Mouse (Mus musculus) adrenal gland, adult 18-20 months (tissue): ENCODE data around the gene Col25a1. TPM values are rescaled to one million over a fixed set of nuclear protein-coding genes. Genes with fewer than 3 reads are reported as not detected.
A peak's percentile ranks its signal among the peaks of the same experiment; 100 is the strongest.

Source experiments
- DNase-seq, 2 experiments: peaks; one replicate each; pipeline ENCODE4 v3.0.0; 2021 to 2022; ENCODE audit warnings: low spot score in 2 of 2
- total RNA-seq, 2 experiments: library from RNA; stranded (reverse); gene quantifications; 1 replicate in 1 of 2; 2 replicates in 1 of 2; pipeline ENCODE4 v1.2.3; 2021

Gene Col25a1
- total RNA-seq, 2 experiments from 2014 or later = 1.5 to 5.6 TPM

- DNase-seq = no peak
These were observed 417.8 kb downstream of the Col25a1 start for GRCm38 (mm10) chr3:130549066-130549465.

GRCm38 (mm10) chr3:130556263-130556662, 425.0 kb downstream of the Col25a1 start:
- no peak for DNase-seq

- DNase-seq = no peak
These were observed 434.3 kb downstream of the Col25a1 start for GRCm38 (mm10) chr3:130565586-130565985.

GRCm38 (mm10) chr3:130568331-130569095, 437.2 kb downstream of the Col25a1 start:
- DNase-seq = no peak

- DNase-seq = no peak
These were observed 441.9 kb downstream of the Col25a1 start for GRCm38 (mm10) chr3:130573243-130573642.

GRCm38 (mm10) chr3:130574652-130575051, 443.4 kb downstream of the Col25a1 start:
- peak in 1 of 2 experiments; percentile 38 for DNase-seq

- no peak for DNase-seq
These were observed 445.4 kb downstream of the Col25a1 start for GRCm38 (mm10) chr3:130576683-130577082.

GRCm38 (mm10) chr3:130579501-130579900, 448.2 kb downstream of the Col25a1 start:
- DNase-seq = no peak

GRCm38 (mm10) chr3:130581577-130581976, 450.3 kb downstream of the Col25a1 start:
- DNase-seq = no peak

- no peak for DNase-seq
These were observed 451.8 kb downstream of the Col25a1 start for GRCm38 (mm10) chr3:130582903-130583664.

- no peak for DNase-seq
These were observed 452.7 kb downstream of the Col25a1 start for GRCm38 (mm10) chr3:130584007-130584406.

GRCm38 (mm10) chr3:130595050-130595449, 463.7 kb downstream of the Col25a1 start:
- no peak for DNase-seq

GRCm38 (mm10) chr3:130601491-130601890, 470.2 kb downstream of the Col25a1 start:
- no peak for DNase-seq

GRCm38 (mm10) chr3:130607924-130608323, 476.6 kb downstream of the Col25a1 start:
- peak in 1 of 2 experiments; percentile 22 for DNase-seq

GRCm38 (mm10) chr3:130614444-130614843, 483.1 kb downstream of the Col25a1 start:
- no peak for DNase-seq

- DNase-seq = no peak
These were observed 484.3 kb downstream of the Col25a1 start for GRCm38 (mm10) chr3:130615625-130616024.

GRCm38 (mm10) chr3:130617439-130617898, 486.2 kb downstream of the Col25a1 start, which contains the start of gene Etnppl:
TSS of gene Etnppl (plus strand) at chr3:130617448.
- DNase-seq = peak in 1 of 2 experiments; percentile 25

GRCm38 (mm10) chr3:130620517-130621146, 489.3 kb downstream of the Col25a1 start:
- no peak for DNase-seq

- DNase-seq = no peak
These were observed 497.1 kb downstream of the Col25a1 start for GRCm38 (mm10) chr3:130628358-130628757.

- DNase-seq = no peak
These were observed 502.6 kb downstream of the Col25a1 start for GRCm38 (mm10) chr3:130633859-130634258.

- DNase-seq = no peak
These were observed 515.0 kb downstream of the Col25a1 start for GRCm38 (mm10) chr3:130646110-130646810.
